Mouse (Mus musculus): ENCODE data around the gene Rnf141.

DNA sequence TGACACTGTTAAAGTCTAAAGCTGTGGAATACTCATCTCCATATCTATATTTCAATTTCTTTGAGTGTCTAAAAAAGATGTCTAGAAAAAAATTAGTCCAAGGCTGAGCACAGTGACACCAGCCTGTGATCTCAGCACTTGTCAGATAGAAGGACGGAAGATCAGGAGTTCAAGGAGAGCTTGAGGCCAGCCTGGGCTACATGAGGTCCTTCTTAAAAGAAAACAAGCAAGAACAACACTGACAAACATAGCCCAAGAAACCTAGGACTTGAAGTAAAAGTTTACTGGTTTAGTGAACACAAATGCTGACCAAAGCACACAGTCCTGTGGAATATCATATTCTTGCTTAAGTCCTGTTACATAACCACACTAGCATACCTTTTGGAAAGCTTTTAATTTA, 10.2 kb downstream of the Rnf141 start:
- TF ChIP-seq GATA1 (IDR thresholded peaks at IDR 0.05; ENCODE audit: borderline replicate concordance, low read length) (no peak), FLI1 (IDR thresholded peaks at IDR 0.05; ENCODE audit: low read length) (no peak)

All from megakaryocyte, embryonic 14.5 days (primary cell).